Mouse (Mus musculus) intestine, embryonic 16.5 days (tissue): Measurements from ENCODE around the gene E2f4. TPM values are rescaled to one million over a fixed set of nuclear protein-coding genes. Genes with fewer than 3 reads are reported as not detected.
A peak's percentile ranks its signal among the peaks of the same experiment; 100 is the strongest.

ENCODE experiments used
- ATAC-seq: fragments of 200-750 bp; cut with Nextera tagmentation; 2 replicates; pipeline ENCODE4 v1.8.0; 2017; ENCODE audit warnings: moderate TSS enrichment, moderate library complexity
- H3K27ac ChIP-seq: fragments of 300-500 bp; sonication (generic); 2 replicates; pipeline ENCODE4 v1.5.1; 2014; ENCODE audit warnings: mild to moderate bottlenecking, low read length
- H3K27me3 ChIP-seq: fragments of 300-500 bp; sonication (generic); replicated peaks from 2 replicates; pipeline ENCODE4 v1.6.1; 2014; ENCODE audit warnings: low read length, control low read depth, mixed read lengths; ENCODE audit not compliant: control insufficient read depth, insufficient read depth
- H3K36me3 ChIP-seq: fragments of 300-500 bp; sonication (generic); 2 replicates; pipeline ENCODE4 v1.6.1; 2014; ENCODE audit warnings: low read length, control low read depth; ENCODE audit not compliant: control insufficient read depth, insufficient read depth
- H3K4me1 ChIP-seq: fragments of 300-500 bp; sonication (generic); 2 replicates; pipeline ENCODE4 v1.6.1; 2014; ENCODE audit warnings: low read length, control low read depth, mixed read lengths; ENCODE audit not compliant: control insufficient read depth, insufficient read depth
- H3K4me2 ChIP-seq: fragments of 300-500 bp; sonication (generic); 2 replicates; pipeline ENCODE4 v1.6.1; 2014; ENCODE audit warnings: low read depth, low read length, control low read depth
- H3K4me3 ChIP-seq: fragments of 300-500 bp; sonication (generic); 2 replicates; pipeline ENCODE4 v1.5.1; 2014; ENCODE audit warnings: mild to moderate bottlenecking, low read length
- H3K9ac ChIP-seq: fragments of 300-500 bp; sonication (generic); 2 replicates; pipeline ENCODE4 v1.6.1; 2014; ENCODE audit warnings: low read depth, low read length
- H3K9me3 ChIP-seq: fragments of 300-500 bp; sonication (generic); 2 replicates; pipeline ENCODE4 v1.6.1; 2016; ENCODE audit warnings: low read length, control low read depth; ENCODE audit not compliant: control insufficient read depth
- WGBS: fragments of 180-500 bp; shearing (Covaris S2); extraction: QIAGEN DNeasy Blood & Tissue Kit; methylation state at CpG from one replicate; pipeline ENCODE4 v1.1.7; 2014; 5-methylcytosine and 5-hydroxymethylcytosine counted together
- polyA plus RNA-seq: library from polyadenylated mRNA; unstranded; fragments of >200 nt; fragmentation: Nextera tagmentation; extraction: Ambion mirVana; gene quantifications from 2 replicates; pipeline ENCODE4 v1.2.1, GENCODE M21; 2015

E2f4 gene
- polyA plus RNA-seq, 1 experiment from 2014 or later: 89.2 TPM

GRCm38 (mm10) chr8:105336373-105337130, 39.1 kb downstream of the E2f4 start:
- peaks cover 33% of the 10 kb centered on the region for H3K4me1 ChIP-seq
- ATAC-seq: no peak
- peaks cover 26% of the 10 kb centered on the region for H3K36me3 ChIP-seq
- no peak overlapping the region for H3K4me2 ChIP-seq
- H3K27ac ChIP-seq: no peak overlapping the region
- no peaks in the 10 kb centered on the region for H3K27me3 ChIP-seq
- no peak overlapping the region for H3K9ac ChIP-seq
- WGBS: 70% methylated on average over 32 of the region's 32 CpGs
- H3K4me3 ChIP-seq: no peak overlapping the region
- H3K9me3 ChIP-seq: no peaks in the 10 kb centered on the region

- H3K27ac ChIP-seq: no peak overlapping the region
- H3K4me1 ChIP-seq: peaks cover 41% of the 10 kb centered on the region
- no peak for ATAC-seq
Observed at GRCm38 (mm10) chr8:105338992-105339391, 41.5 kb downstream of the E2f4 start.

GRCm38 (mm10) chr8:105339886-105340635, 42.6 kb downstream of the E2f4 start:
- WGBS: 60% methylated on average over 6 of the region's 6 CpGs
- ATAC-seq: peak; percentile 55
- peak overlapping the region; percentile 2 for H3K27ac ChIP-seq
- H3K4me1 ChIP-seq: peaks cover 52% of the 10 kb centered on the region
- no peaks in the 10 kb centered on the region for H3K9me3 ChIP-seq
- H3K9ac ChIP-seq: no peak overlapping the region
- H3K27me3 ChIP-seq: no peaks in the 10 kb centered on the region
- H3K36me3 ChIP-seq: peaks cover 16% of the 10 kb centered on the region
- no peak overlapping the region for H3K4me3 ChIP-seq
- no peak overlapping the region for H3K4me2 ChIP-seq

More at GRCm38 (mm10) chr8:105338992-105339391, 41.5 kb downstream of the E2f4 start:
- Histone ChIP-seq H3K27me3 (no peaks in the 10 kb centered on the region), H3K9me3 (no peaks in the 10 kb centered on the region), H3K4me2 (no peak overlapping the region), H3K36me3 (peaks cover 22% of the 10 kb centered on the region), H3K9ac (no peak overlapping the region), H3K4me3 (no peak overlapping the region)
- WGBS: 32% methylated on average over 4 of the region's 4 CpGs

GRCm38 (mm10) chr8:105341399-105341798, 43.9 kb downstream of the E2f4 start:
- Histone ChIP-seq H3K9ac (no peak overlapping the region), H3K9me3 (no peaks in the 10 kb centered on the region), H3K36me3 (peaks cover 14% of the 10 kb centered on the region), H3K27ac (peak overlapping the region; percentile 2), H3K4me3 (no peak overlapping the region), H3K27me3 (no peaks in the 10 kb centered on the region), H3K4me1 (peaks cover 65% of the 10 kb centered on the region), H3K4me2 (no peak overlapping the region)
- WGBS: 45% methylated on average over 8 of the region's 8 CpGs
- ATAC-seq: no peak

- no peaks in the 10 kb centered on the region for H3K36me3 ChIP-seq
- no peak overlapping the region for H3K27ac ChIP-seq
- H3K9ac ChIP-seq: no peak overlapping the region
- no peak overlapping the region for H3K4me3 ChIP-seq
- no peak overlapping the region for H3K4me2 ChIP-seq
- H3K4me1 ChIP-seq: peaks cover 69% of the 10 kb centered on the region
- no peak for ATAC-seq
- WGBS: 61% methylated on average over 4 of the region's 4 CpGs
- H3K27me3 ChIP-seq: no peaks in the 10 kb centered on the region
- H3K9me3 ChIP-seq: no peaks in the 10 kb centered on the region
Observed at GRCm38 (mm10) chr8:105342768-105343167, 45.3 kb downstream of the E2f4 start.

- Histone ChIP-seq H3K9me3 (no peaks in the 10 kb centered on the region), H3K27ac (peak overlapping the region; percentile 42; the same call in 1 of the 2 replicates), H3K4me3 (no peak overlapping the region), H3K4me2 (no peak overlapping the region), H3K36me3 (no peaks in the 10 kb centered on the region), H3K27me3 (peaks cover 5% of the 10 kb centered on the region; the same call in 1 of the 2 replicates), H3K9ac (no peak overlapping the region), H3K4me1 (peaks cover 65% of the 10 kb centered on the region)
- ATAC-seq: no peak
- 56% methylated on average over 8 of the region's 8 CpGs for WGBS
Observed at GRCm38 (mm10) chr8:105343791-105344574, 46.5 kb downstream of the E2f4 start.

GRCm38 (mm10) chr8:105345061-105345975, 47.9 kb downstream of the E2f4 start:
- H3K27me3 ChIP-seq: peaks cover 12% of the 10 kb centered on the region; the same call in 1 of the 2 replicates

GRCm38 (mm10) chr8:105346611-105347427, 49.4 kb downstream of the E2f4 start:
- Histone ChIP-seq H3K27me3 (peaks cover 12% of the 10 kb centered on the region; the same call in 1 of the 2 replicates), H3K36me3 (no peaks in the 10 kb centered on the region), H3K9me3 (no peaks in the 10 kb centered on the region), H3K4me2 (peak overlapping the region; percentile 97), H3K4me1 (peaks cover 44% of the 10 kb centered on the region), H3K4me3 (peak overlapping the region; percentile 72), H3K27ac (peak overlapping the region; percentile 84), H3K9ac (peak overlapping the region; percentile 80)
- WGBS: 1% methylated on average over 34 of the region's 34 CpGs
- ATAC-seq: peak; percentile 58

More at GRCm38 (mm10) chr8:105345061-105345975, 47.9 kb downstream of the E2f4 start:
- Histone ChIP-seq H3K4me3 (no peak overlapping the region), H3K9ac (peak overlapping the region; percentile 46), H3K4me1 (peaks cover 56% of the 10 kb centered on the region), H3K4me2 (peak overlapping the region; percentile 97; the same call in 1 of the 2 replicates), H3K27ac (peak overlapping the region; percentile 68), H3K9me3 (no peaks in the 10 kb centered on the region), H3K36me3 (no peaks in the 10 kb centered on the region)
- 43% methylated on average over 7 of the region's 7 CpGs for WGBS
- no peak for ATAC-seq
